Mouse (Mus musculus) cortical plate, adult 2 months (tissue): ENCODE measurements around the gene Trp53bp1.
A peak's percentile ranks its signal among the peaks of the same experiment; 100 is the strongest.

Experiments used
- CTCF ChIP-seq: fragments of 200-500 bp; IDR thresholded peaks from 2 replicates; pipeline ENCODE4 v1.5.1; 2011; ENCODE audit warnings: mild to moderate bottlenecking, control low read depth, low read length; ENCODE audit not compliant: insufficient read depth; ENCODE audit errors: extremely low read depth
- POLR2A ChIP-seq: fragments of 200-500 bp; IDR thresholded peaks from 2 replicates; pipeline ENCODE4 v1.6.1; 2011; ENCODE audit warnings: mild to moderate bottlenecking, low read length, control low read depth; ENCODE audit not compliant: insufficient read depth; ENCODE audit errors: extremely low read depth

- TF ChIP-seq CTCF (0 out of 2 replicates have a peak, but pooled peaks have one; percentile 23), POLR2A (no peak)
These were observed 18.7 kb upstream of the Trp53bp1 start for GRCm38 (mm10) chr2:121289730-121290540.
